Mouse (Mus musculus): ENCODE measurements around the gene Car11. TPM values are rescaled to one million over a fixed set of nuclear protein-coding genes. Genes with fewer than 3 reads are reported as not detected.
A peak's percentile ranks its signal among the peaks of the same experiment; 100 is the strongest.
"Not testable (repeated sequence)": the region's sequence is repeated elsewhere in the genome, so short reads cannot be mapped to it uniquely, and the experiment has no call there.

The Car11 gene
- 10.5 and 16.9 TPM in 2 replicates for total RNA-seq (2021)
- long read RNA-seq, experiment 1, transcript Car11-201 (9 exons, 1,585 nt), result major isoform, 5 of 13 reads
- long read RNA-seq, experiment 1, partial matches to known transcripts, result 6 of 13 reads
- long read RNA-seq, experiment 1, other reads (novel, unspliced or antisense), result 2 of 13 reads
- long read RNA-seq, experiment 2, partial matches to known transcripts, result 4 of 9 reads
- long read RNA-seq, experiment 2, other reads (novel, unspliced or antisense), result 2 of 9 reads

DNA sequence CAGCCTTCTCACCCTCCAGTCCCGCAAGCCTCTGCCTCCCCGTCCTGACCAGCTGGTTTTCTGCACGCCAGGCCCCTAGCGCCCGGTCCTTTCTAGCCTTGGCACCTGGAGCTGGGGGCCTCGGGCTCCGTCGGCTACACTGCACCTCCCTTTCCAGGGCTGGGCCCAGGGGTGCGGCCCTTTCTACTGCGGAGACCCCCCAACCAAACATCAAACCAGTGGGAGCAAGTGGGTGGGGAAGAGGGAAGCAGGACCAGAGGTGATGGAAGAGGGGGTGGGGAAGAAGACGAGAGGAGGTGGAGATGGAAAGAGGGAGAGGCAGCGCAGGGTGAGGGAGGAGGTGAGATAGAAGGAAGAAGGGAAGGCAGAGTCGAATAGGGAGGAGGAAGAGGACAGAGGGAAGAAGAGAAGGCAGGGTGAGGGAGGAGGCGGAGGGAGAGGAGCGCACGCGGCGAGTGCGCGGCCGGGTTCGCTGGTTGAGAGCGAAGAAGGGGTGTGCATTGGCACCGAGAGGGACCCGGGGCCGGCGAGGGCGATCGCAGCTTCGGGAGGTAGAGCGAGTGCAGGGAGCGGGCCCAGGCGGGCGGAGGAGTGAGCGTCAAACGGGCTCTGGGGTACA, at the start of gene Car11:
Gene Car11 (plus strand): TSS at position 321 of the 619 bp plus-strand sequence.
- DNase-seq, result no peak

- DNase-seq, result not testable (repeated sequence)
These were observed 49.2 kb upstream of the Car11 start for GRCm38 (mm10) chr7:45650484-45650883.

DNA sequence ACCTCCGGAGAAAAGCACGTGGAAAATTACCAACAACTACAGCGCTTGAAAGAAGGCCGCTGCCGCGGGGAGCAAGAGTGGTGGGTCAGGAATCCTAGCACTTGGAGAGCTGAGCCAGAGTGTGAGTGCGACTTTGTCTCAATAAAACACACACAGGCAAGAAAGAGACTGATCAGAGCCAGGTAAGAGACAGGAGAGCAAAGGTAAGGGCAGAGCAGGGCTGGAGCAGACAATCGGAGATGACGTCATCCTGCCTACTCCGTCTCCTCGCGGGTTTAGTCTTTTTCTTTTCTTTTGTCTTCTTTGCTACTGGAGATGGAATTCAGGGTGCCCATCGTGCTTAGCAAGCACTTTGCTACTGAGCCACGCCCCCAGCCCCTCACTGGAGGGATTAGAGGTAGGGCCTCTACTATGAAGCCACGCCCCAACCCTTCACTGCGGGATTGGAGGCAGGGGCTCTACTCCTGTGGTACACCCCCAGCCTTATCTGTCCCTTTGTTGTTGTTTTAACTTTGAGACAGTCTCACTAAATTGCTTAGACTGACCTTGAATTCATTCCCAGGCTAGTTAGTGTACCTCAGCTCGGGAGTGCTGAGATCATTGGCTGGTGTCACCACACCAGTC, 45.1 kb upstream of the Car11 start:
- DNase-seq, result no peak

DNA sequence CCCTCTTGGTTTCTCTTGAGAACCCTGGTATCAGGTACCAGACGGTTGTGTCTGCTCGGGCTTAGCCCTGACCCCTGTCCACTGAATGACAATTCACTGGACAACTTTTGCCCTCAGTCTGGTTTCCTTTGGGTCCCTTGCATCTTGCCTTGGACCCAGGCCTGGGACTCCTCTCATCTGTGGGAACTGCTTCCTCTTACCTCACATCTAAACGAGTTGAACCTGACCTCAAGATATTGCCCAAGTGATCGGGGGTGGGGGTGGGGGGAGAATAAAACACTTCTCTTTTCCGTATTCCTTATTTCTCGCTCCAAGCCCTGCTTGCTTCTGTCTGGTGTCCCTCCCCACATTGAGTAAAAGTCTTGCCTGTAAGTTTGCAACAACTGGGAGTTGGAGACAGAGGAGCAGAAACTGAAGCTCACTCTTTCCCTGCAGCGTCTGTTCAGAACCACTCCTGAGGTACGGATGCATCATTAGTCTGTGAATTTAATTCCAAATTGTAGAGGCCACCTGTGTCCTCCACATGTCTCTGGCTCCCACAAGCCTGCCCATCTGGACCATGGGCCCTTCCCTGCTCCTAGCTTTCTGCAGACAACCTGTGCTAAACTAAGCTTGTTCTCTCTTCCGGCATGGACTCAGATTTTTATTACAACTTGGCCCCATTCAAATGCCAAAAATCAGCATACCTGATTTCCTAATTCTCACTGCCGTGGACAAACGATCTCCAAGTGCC, 38.7 kb upstream of the Car11 start:
- DNase-seq, result no peak

DNA sequence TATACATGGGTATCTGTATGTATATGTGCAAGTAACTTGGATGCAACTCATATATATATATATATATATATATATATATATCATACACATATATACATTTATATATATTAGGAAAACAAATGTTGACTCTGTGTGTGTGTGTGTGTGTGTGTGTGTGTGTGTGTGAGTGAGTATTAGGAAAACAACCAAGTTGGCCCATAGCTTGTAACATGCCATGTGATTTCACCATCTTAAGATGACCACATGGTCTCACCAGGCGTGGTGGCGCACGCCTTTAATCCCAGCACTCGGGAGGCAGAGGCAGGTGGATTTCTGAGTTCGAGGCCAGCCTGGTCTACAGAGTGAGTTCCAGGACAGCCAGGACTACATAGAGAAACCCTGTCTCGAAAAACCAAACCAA, 37.9 kb upstream of the Car11 start:
- not testable (repeated sequence) for DNase-seq

- no peak for DNase-seq
These were observed 34.1 kb upstream of the Car11 start for GRCm38 (mm10) chr7:45665303-45666138.

GRCm38 (mm10) chr7:45666161-45666560, 33.5 kb upstream of the Car11 start, which contains the start of gene Fut2:
TSS of gene Fut2 (minus strand) at chr7:45666394.
- DNase-seq, result no peak

- DNase-seq, result no peak
These were observed 31.9 kb upstream of the Car11 start for GRCm38 (mm10) chr7:45667761-45668160.

DNA sequence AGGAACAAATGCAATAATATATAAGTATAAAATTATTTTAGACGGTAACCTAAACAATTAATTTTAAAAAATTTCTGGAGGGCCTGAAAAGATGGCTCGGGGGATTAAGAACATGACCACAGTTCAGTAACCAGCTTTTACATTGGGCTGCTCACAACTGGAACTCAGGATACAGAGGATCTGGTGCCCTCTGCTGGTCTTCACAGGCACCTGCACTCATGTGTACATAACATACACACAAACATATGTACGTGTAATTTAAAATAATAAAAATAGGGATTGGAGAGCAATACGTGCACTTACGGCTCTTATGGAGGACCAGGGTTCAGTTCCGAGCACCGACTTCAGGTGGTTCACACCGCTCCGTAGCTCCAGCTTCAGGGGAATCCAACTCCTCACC, 30.7 kb upstream of the Car11 start:
- no peak for DNase-seq

DNA sequence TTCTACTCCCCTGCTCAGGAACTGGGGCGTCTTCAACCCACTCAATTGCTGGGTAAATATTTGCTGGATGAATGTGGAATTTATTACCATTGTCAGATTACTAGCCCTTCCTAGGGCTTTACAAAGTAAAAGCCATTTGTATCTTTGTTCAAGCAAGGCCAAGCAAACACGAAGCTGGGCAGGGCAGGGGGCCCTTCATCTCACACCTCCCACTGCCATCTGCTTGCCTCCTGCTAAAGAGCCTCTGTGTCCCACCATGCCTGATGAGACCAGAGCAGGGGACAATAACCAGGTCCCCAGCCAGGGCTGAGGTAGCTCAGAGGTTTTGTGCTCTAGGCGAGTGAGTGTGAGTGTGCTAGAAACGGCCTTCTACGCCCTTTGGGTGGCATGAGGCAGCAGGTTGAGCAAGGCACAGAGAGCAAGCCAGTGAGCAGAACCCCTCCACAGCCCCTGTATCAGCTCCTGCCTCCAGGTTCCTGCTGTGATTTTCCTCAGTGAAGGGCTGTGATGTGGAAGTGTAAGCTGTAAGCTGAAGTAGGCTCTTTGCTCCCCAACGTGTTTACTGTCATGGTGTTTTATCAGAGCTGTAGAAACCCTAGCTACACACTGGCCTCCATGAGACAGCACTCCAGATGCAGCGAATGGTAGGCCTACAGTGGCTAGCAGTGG, 21.9 kb upstream of the Car11 start:
- no peak for DNase-seq

GRCm38 (mm10) chr7:45678513-45678912, 21.1 kb upstream of the Car11 start:
- peak; percentile 72 for DNase-seq

- peak; percentile 80 for DNase-seq
These were observed 19.5 kb upstream of the Car11 start for GRCm38 (mm10) chr7:45679966-45680621.

- no peak for DNase-seq
These were observed 18.5 kb upstream of the Car11 start for GRCm38 (mm10) chr7:45681046-45681736.

DNA sequence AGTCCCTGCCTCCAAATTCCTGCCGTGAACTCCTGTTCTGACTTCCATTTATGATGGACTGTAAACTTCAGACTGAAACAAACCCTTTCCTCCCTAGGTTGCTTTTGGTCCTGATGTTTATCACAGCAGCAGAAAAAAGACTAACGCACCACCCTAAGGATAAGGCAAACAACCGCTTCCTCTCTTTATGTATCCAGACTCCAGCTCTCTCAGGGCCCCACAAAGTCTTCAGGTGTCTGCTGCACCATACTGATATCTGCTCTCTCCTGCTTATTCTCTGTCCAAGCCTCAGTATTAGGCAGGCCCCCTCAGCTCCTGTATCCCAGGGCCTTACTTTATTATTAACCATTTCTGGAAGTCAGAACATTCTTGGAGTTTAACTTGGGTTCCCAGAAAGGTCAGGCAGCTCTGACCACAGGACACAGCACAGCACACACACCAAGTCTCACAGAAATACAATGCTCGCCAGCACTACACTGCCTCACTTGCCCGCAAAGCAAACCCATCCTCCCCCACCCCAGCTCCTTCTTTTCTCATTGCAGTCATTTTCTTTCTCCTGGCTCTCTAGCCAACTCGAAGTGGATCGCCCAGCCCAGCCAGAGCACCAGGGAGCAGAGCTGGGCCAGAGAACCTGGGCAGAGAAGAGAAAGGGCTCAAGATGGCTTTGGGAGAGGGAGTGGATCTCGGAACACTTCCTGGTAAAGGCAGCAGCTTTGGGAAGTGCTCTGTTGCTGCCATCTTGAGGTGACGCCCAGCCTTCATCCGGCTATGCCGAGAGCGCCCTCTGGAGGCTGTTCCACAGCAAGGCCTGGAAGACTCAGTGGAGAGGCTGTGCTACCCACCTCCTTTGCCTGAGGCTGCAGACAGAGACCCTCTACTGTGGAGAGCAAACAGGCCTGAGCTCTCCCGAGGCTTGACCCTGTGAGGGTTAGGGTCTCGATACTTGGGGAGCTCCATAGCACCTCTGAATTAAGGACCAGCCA, 17.2 kb upstream of the Car11 start:
- peak; percentile 94 for DNase-seq

DNA sequence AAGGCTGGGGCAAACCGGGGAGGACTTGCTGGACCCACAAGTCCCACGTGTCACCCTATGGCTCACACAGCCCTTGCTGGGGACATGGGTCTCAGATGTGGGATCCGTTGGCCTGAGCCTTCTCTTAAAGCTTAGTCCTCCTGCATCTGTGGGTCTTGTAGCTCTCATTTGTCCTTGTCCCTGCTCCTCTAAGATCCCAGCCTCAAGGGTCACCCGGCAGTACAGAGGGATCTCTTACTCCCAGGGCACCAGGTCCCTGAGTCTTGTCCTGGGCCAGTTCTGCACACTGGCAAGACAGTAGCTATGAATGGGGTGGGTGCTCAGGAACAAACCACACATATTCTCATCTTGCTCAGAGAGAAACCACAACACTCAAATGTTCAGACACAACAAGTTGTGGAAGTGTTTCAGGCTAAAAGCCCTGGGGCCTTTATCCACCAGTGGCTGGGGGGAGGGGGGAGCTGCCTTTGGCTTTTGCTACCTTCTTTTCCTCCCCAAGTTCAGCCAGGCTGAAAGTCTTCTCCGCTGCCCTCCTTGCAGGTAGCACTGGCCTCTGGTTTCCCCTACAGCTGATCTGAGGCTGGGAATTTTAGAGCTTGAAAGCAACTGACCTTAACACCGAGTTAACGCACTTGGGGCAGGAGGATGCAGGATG, 16.1 kb upstream of the Car11 start, which contains the start of gene Ntn5:
Gene Ntn5 (plus strand): TSS at position 627 of the 655 bp plus-strand sequence.
- DNase-seq, result no peak

- no peak for DNase-seq
These were observed 13.8 kb upstream of the Car11 start for GRCm38 (mm10) chr7:45685811-45686210.

DNA sequence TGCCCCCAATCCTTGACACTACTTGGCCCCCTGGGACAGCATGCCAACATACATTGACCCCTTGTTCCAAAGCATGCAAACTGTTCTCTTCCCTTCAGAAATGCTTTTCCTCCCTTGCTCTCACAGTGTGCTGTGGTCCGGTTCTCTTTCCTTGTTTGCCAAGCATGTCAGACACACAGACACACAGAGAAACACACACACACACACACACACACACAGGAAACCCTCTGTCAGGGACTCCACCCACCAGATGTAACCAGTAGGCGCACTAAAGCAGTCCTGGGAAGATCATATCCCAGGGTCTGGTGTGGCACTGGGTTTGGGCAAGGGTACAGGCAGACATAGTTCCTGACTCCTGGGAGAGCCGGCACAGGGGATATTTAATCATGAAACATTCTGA, 12.8 kb upstream of the Car11 start:
- DNase-seq, result no peak

GRCm38 (mm10) chr7:45689099-45689498, 10.5 kb upstream of the Car11 start:
- no peak for DNase-seq
